Mouse (Mus musculus) ES-E14 (cell line): ENCODE measurements at regions not wholly inside any gene's neighbourhood (a gene's known extent, or its start where the extent isn't known, plus 50 kb on each side); places are given as distances from the start of the nearest gene placed in this dataset.

Source experiments
- DNase-seq: peaks from one replicate; pipeline ENCODE4 v3.0.0-alpha.2; 2013; ENCODE audit warnings: low read depth, low spot score
- H3K27ac ChIP-seq: 2 replicates; pipeline ENCODE4 v1.5.1; 2012; ENCODE audit warnings: low read depth, mild to moderate bottlenecking, low read length, moderate library complexity, mixed read lengths; ENCODE audit not compliant: poor library complexity, insufficient read depth, severe bottlenecking
- H3K36me3 ChIP-seq: 2 replicates; pipeline ENCODE4 v1.6.1; 2012; ENCODE audit warnings: mild to moderate bottlenecking, low read length, moderate library complexity, mixed read lengths; ENCODE audit not compliant: control insufficient read depth, poor library complexity, insufficient read depth, severe bottlenecking
- H3K4me1 ChIP-seq, 2 experiments: fragments of 150-350 bp in 1 of 2; sonication (generic) in 1 of 2; 2 replicates each; pipeline ENCODE4 v1.6.1; 2012; ENCODE audit warnings: low read length in 2 of 2, mild to moderate bottlenecking in 1 of 2, mixed read lengths in 1 of 2; ENCODE audit not compliant: control insufficient read depth in 2 of 2, insufficient read depth in 2 of 2, poor library complexity in 1 of 2
- H3K4me3 ChIP-seq, 2 experiments: fragments of 150-350 bp in 1 of 2; sonication (generic) in 1 of 2; 2 replicates each; pipeline ENCODE4 v1.5.1; 2012; ENCODE audit warnings: low read length in 2 of 2, low read depth in 1 of 2, mild to moderate bottlenecking in 1 of 2, mixed read lengths in 1 of 2; ENCODE audit not compliant: insufficient read depth in 1 of 2, poor library complexity in 1 of 2, severe bottlenecking in 1 of 2
- H3K9ac ChIP-seq: 2 replicates; pipeline ENCODE4 v1.6.1; 2012; ENCODE audit warnings: low read depth, mild to moderate bottlenecking, low read length, mixed read lengths; ENCODE audit not compliant: poor library complexity, insufficient read depth, severe bottlenecking
- H3K9me3 ChIP-seq: fragments of 150-350 bp; sonication (generic); 2 replicates; pipeline ENCODE4 v1.6.1; 2012; ENCODE audit warnings: low read depth, mild to moderate bottlenecking, low read length; ENCODE audit not compliant: control insufficient read depth, insufficient read depth
- CHD2 ChIP-seq: IDR thresholded peaks from 2 replicates; pipeline ENCODE4 v1.6.1; 2014; ENCODE audit warnings: mild to moderate bottlenecking, low read depth, low read length, inconsistent platforms
- HCFC1 ChIP-seq: IDR thresholded peaks from 2 replicates; pipeline ENCODE4 v1.6.1; 2012; ENCODE audit warnings: low read length, inconsistent platforms, borderline replicate concordance; ENCODE audit not compliant: insufficient read depth
- MAFK ChIP-seq: IDR thresholded peaks from 2 replicates; pipeline ENCODE4 v1.6.1; 2014; ENCODE audit warnings: mild to moderate bottlenecking, low read depth, low read length, inconsistent platforms; ENCODE audit not compliant: insufficient read depth
- ZC3H11A ChIP-seq: IDR thresholded peaks from 2 replicates; pipeline ENCODE4 v1.6.1; 2012; ENCODE audit warnings: low read depth, mild to moderate bottlenecking, inconsistent platforms, low read length, borderline replicate concordance
- ZNF384 ChIP-seq: IDR thresholded peaks from 2 replicates; pipeline ENCODE4 v1.6.1; 2012; ENCODE audit warnings: low read depth, low read length, inconsistent platforms
- in situ Hi-C, 2 experiments: fragments of 600-800 bp; cut with MboI; formaldehyde crosslinking; loops; one replicate each; pipeline ENCODE4 v1.15.1; 2025; ENCODE audit warnings: low sequenced_read_pairs in 2 of 2, inconsistent platforms in 1 of 2; ENCODE audit not compliant: unreplicated experiment in 2 of 2

DNA sequence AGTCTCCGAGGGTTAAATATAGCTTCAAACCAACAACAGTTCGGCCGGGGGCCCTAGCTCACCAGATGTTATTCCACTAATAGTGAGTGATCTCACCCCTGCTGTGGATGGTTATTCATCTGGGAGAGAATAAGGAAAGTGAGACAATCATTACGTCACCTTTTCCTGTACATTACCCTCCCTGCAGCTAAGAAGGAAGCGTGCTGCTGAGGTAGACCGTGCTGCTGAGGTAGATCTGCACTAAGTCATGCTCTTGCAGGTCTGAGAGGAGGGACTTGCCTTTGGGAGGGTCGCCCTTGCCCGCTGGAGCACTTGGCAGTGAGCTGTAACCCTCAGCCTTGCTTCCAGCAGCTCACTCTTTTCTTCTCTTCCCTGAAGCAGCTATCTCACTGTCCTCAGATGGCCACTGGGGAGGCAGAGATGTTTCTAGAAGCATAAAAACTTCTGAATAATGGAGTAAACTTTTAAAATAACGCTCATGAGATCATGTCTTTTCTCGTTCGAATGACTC lies 77.3 kb upstream of the Otud4 start:
- Histone ChIP-seq H3K27ac (no peak overlapping the region), H3K9ac (no peak overlapping the region), H3K36me3 (no peaks in the 10 kb centered on the region), H3K4me3 (no peak overlapping the region), H3K9me3 (no peaks in the 10 kb centered on the region), H3K4me1 (peaks cover 0 to 2% of the 10 kb centered on the region in 2 experiments; a peak in 2 of 4 replicates)
- no peak for DNase-seq
- in situ Hi-C loops = no loop called here
- no peak for TF ChIP-seq ZC3H11A
- no peak for TF ChIP-seq ZNF384
- no peak for TF ChIP-seq HCFC1
- no peak for TF ChIP-seq CHD2

DNA sequence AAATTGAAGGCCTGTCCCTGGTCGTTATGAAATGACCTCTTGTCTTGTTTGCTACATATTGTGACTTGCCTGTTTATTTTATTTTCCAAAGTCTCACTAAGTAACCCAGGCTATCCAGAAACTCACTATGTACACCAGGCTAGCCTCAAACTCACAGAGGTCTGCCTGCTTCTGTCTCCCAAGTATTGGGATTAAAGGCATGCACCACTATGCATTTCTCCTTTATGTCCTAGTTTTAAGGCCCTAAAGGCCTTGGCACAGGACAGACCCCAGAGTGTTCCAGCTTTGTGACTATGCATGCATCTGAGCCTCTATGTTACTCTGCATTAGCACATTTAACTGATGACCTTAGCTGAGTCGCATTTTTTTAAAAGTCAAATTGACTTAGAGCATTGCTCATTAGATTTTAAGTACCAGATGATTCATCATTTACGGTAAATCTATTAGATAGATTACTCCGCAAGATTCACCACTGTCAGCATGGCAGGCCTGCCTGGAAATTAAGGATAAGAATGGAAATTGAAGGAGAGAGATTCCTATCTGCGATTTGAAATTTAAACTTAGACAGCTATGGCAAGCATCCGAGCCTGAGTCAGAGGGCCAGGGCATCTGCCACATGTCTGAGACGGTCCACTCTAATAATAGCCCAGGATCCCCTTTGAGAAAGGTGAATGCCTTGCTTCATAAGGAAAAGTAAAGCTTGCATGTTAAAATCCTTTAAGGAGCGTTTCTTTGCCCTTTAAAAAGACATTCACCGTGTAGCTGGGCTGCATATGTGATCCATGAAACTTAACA lies 78.0 kb upstream of the Otud4 start:
- no peaks in the 10 kb centered on the region for H3K9me3 ChIP-seq
- H3K9ac ChIP-seq = no peak overlapping the region
- no peak overlapping the region for H3K4me3 ChIP-seq
- in situ Hi-C loops = no loop called here
- no peak for DNase-seq
- peaks cover 0 to 2% of the 10 kb centered on the region in 2 experiments; a peak in 2 of 4 replicates for H3K4me1 ChIP-seq
- no peak overlapping the region for H3K27ac ChIP-seq
- no peaks in the 10 kb centered on the region for H3K36me3 ChIP-seq
- TF ChIP-seq ZNF384 (no peak), HCFC1 (no peak), CHD2 (no peak), ZC3H11A (no peak)

DNA sequence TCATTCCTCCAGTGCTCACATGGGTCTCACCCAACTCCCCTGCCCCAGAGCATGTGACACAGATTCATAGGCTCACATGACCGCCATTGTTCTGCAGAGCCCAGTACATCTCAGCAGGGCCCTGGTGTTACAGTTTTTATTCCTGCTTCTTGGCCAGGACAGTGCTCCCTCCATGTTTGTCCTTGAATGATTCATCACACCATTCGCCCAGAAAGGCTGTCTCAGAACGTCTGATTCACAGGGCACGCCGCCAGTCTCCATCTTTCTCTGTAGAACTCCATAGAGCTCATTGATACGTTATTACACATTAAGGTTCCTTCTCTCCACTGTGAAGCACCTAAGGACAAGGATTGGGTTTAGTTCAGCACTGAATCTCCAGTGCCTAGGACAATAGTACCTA lies 79.9 kb upstream of the Otud4 start:
- H3K9ac ChIP-seq = no peak overlapping the region
- no peak overlapping the region for H3K4me3 ChIP-seq
- peaks cover 0 to 2% of the 10 kb centered on the region in 2 experiments; a peak in 2 of 4 replicates for H3K4me1 ChIP-seq
- TF ChIP-seq MAFK (no peak), HCFC1 (no peak), ZNF384 (no peak), CHD2 (no peak), ZC3H11A (no peak)
- no peaks in the 10 kb centered on the region for H3K9me3 ChIP-seq
- no peaks in the 10 kb centered on the region for H3K36me3 ChIP-seq
- H3K27ac ChIP-seq = no peak overlapping the region
- in situ Hi-C loops = no loop called here
- no peak for DNase-seq

DNA sequence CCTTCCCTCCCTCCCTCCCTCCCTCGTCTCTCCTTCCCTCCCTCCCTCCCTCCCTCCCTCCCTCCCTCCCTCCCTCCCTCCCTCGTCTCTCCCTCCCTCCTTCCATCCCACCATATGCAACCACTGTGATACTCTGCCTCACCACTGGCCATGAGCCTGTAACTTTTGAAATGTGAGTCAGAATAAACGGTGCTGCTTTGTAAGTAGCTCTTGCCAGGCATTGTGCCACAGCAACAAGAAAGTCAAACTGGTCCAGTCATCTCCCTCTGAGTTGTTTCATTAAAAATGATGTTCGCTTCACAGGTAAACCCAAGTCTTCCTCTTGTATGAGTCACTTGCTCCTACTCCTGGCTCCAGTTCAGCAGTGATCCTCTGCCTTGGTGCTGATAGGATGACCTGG lies 85.1 kb upstream of the Otud4 start:
- H3K9me3 ChIP-seq = no peaks in the 10 kb centered on the region
- no peak overlapping the region for H3K27ac ChIP-seq
- DNase-seq = no peak
- TF ChIP-seq ZNF384 (no peak), MAFK (no peak), CHD2 (no peak), ZC3H11A (no peak), HCFC1 (no peak)
- H3K4me1 ChIP-seq = peaks cover 0 to under 1% of the 10 kb centered on the region in 2 experiments; a peak in 1 of 4 replicates
- H3K4me3 ChIP-seq = no peak overlapping the region
- H3K36me3 ChIP-seq = no peaks in the 10 kb centered on the region
- in situ Hi-C loops = no loop called here
- H3K9ac ChIP-seq = no peak overlapping the region
